Mouse (Mus musculus) cerebellum, adult 2 months (tissue): Measurements from ENCODE around the gene Agpat1. TPM values are rescaled to one million over a fixed set of nuclear protein-coding genes. Genes with fewer than 3 reads are reported as not detected.

Experiments
- DNase-seq, 2 experiments: peaks; one replicate each; pipeline ENCODE4 v3.0.0; 2021
- H3K27ac ChIP-seq: fragments of 200-500 bp; 2 replicates; pipeline ENCODE4 v1.5.1; 2012; ENCODE audit warnings: low read length, control low read depth, inconsistent platforms; ENCODE audit not compliant: insufficient read depth
- H3K27me3 ChIP-seq: fragments of 200-500 bp; 2 replicates; pipeline ENCODE4 v1.6.1; 2012; ENCODE audit warnings: inconsistent platforms, mild to moderate bottlenecking, low read length, moderate library complexity; ENCODE audit not compliant: control insufficient read depth, insufficient read depth
- H3K4me1 ChIP-seq: fragments of 200-500 bp; 2 replicates; pipeline ENCODE4 v1.6.1; 2011; ENCODE audit warnings: low read length; ENCODE audit not compliant: control insufficient read depth, insufficient read depth
- H3K4me3 ChIP-seq: fragments of 200-500 bp; replicated peaks from 2 replicates; pipeline ENCODE3; 2011; ENCODE audit warnings: mild to moderate bottlenecking, low read depth, low read length, control low read depth; ENCODE audit not compliant: insufficient read depth
- CTCF ChIP-seq: fragments of 200-500 bp; IDR thresholded peaks from 2 replicates; pipeline ENCODE4 v1.5.1; 2011; ENCODE audit warnings: low read depth, mild to moderate bottlenecking, control low read depth, low read length, moderate library complexity, borderline replicate concordance; ENCODE audit not compliant: insufficient read depth
- POLR2A ChIP-seq: fragments of 200-500 bp; IDR thresholded peaks from 2 replicates; pipeline ENCODE4 v1.6.1; 2011; ENCODE audit warnings: low read length, control low read depth, borderline replicate concordance; ENCODE audit not compliant: insufficient read depth
- WGBS: fragments of 180-500 bp; shearing (Covaris S2); methylation state at CpG from one replicate; pipeline ENCODE4 v1.1.7; 2018; 5-methylcytosine and 5-hydroxymethylcytosine counted together
- polyA plus RNA-seq: library from polyadenylated mRNA; depleted of rRNA; stranded (reverse); fragments of >200 nt; gene quantifications from 2 replicates; pipeline ENCODE4 v1.2.3, GENCODE M21; 2012

Agpat1 gene
- polyA plus RNA-seq, 1 experiment, result 172 TPM

GRCm38 (mm10) chr17:34650781-34651180 is 46.7 kb downstream of the Agpat1 start:
- no peak for TF ChIP-seq POLR2A
- TF ChIP-seq CTCF, result no peak
- WGBS, result 75% methylated on average over 14 of the region's 14 CpGs
- H3K27me3 ChIP-seq, result no peaks in the 10 kb centered on the region
- peaks cover 14% of the 10 kb centered on the region for H3K4me1 ChIP-seq
- DNase-seq, result peak in 1 of 2 experiments; percentile 6
- no peak overlapping the region for H3K27ac ChIP-seq
- H3K4me3 ChIP-seq, result no peak overlapping the region

GRCm38 (mm10) chr17:34651507-34652221 is 47.6 kb downstream of the Agpat1 start:
- peaks cover 11% of the 10 kb centered on the region; the same call in 1 of the 2 replicates for H3K4me1 ChIP-seq
- no peaks in the 10 kb centered on the region for H3K27me3 ChIP-seq
- DNase-seq, result peak; percentile 43 to 44
- H3K4me3 ChIP-seq, result no peak overlapping the region
- H3K27ac ChIP-seq, result no peak overlapping the region
- 32% methylated on average over 19 of the region's 19 CpGs for WGBS
- TF ChIP-seq CTCF, result no peak
- no peak for TF ChIP-seq POLR2A

GRCm38 (mm10) chr17:34652546-34652945 is 48.5 kb downstream of the Agpat1 start:
- WGBS, result 81% methylated on average over 10 of the region's 10 CpGs
- Histone ChIP-seq H3K4me3 (no peak overlapping the region), H3K27ac (no peak overlapping the region), H3K4me1 (peaks cover 11% of the 10 kb centered on the region; the same call in 1 of the 2 replicates), H3K27me3 (no peaks in the 10 kb centered on the region)
- no peak for DNase-seq
- TF ChIP-seq CTCF (no peak), POLR2A (no peak)

GRCm38 (mm10) chr17:34652985-34653384 is 48.9 kb downstream of the Agpat1 start:
- Histone ChIP-seq H3K4me1 (peaks cover 11% of the 10 kb centered on the region; the same call in 1 of the 2 replicates), H3K27ac (no peak overlapping the region), H3K27me3 (no peaks in the 10 kb centered on the region), H3K4me3 (no peak overlapping the region)
- WGBS, result 88% methylated on average over 8 of the region's 8 CpGs
- TF ChIP-seq CTCF (no peak), POLR2A (no peak)
- DNase-seq, result peak; percentile 6 to 18

GRCm38 (mm10) chr17:34653746-34654285 is 49.8 kb downstream of the Agpat1 start:
- Histone ChIP-seq H3K4me1 (peaks cover 6% of the 10 kb centered on the region; the same call in 1 of the 2 replicates), H3K27ac (no peak overlapping the region), H3K4me3 (no peak overlapping the region), H3K27me3 (no peaks in the 10 kb centered on the region)
- 64% methylated on average over 9 of the region's 9 CpGs for WGBS
- DNase-seq, result peak; percentile 43 to 59
- TF ChIP-seq CTCF (peak; percentile 60), POLR2A (no peak)

GRCm38 (mm10) chr17:34654392-34654791 is 50.3 kb downstream of the Agpat1 start:
- no peak overlapping the region for H3K4me3 ChIP-seq
- H3K27me3 ChIP-seq, result no peaks in the 10 kb centered on the region
- no peak for TF ChIP-seq POLR2A
- TF ChIP-seq CTCF, result no peak
- H3K4me1 ChIP-seq, result peaks cover 6% of the 10 kb centered on the region; the same call in 1 of the 2 replicates
- no peak overlapping the region for H3K27ac ChIP-seq
- WGBS, result 86% methylated on average over 13 of the region's 13 CpGs
- DNase-seq, result peak; percentile 24 to 33

GRCm38 (mm10) chr17:34655160-34655559 is 51.1 kb downstream of the Agpat1 start:
- no peak for DNase-seq
- 71% methylated on average over 7 of the region's 7 CpGs for WGBS
- Histone ChIP-seq H3K27ac (no peak overlapping the region), H3K4me3 (no peak overlapping the region), H3K27me3 (no peaks in the 10 kb centered on the region), H3K4me1 (peaks cover 6% of the 10 kb centered on the region; the same call in 1 of the 2 replicates)
- TF ChIP-seq POLR2A (no peak), CTCF (no peak)

- Histone ChIP-seq H3K27me3 (no peaks in the 10 kb centered on the region), H3K4me1 (peaks cover 6% of the 10 kb centered on the region; the same call in 1 of the 2 replicates), H3K4me3 (no peak overlapping the region), H3K27ac (no peak overlapping the region)
- peak; percentile 34 to 56 for DNase-seq
- no peak; the same call in 1 of the 2 replicates for TF ChIP-seq CTCF
- no peak for TF ChIP-seq POLR2A
- 14% methylated on average over 4 of the region's 4 CpGs for WGBS
Observed at GRCm38 (mm10) chr17:34655581-34655991, 51.5 kb downstream of the Agpat1 start.
